Mouse (Mus musculus) heart, postnatal 10 days (tissue): Measurements from ENCODE around the gene Ptdss2. TPM values are rescaled to one million over a fixed set of nuclear protein-coding genes. Genes with fewer than 3 reads are reported as not detected.

Experiments used
- DNase-seq, 2 experiments: peaks; one replicate each; pipeline ENCODE4 v3.0.0; 2021
- intact Hi-C: fragments of 180-260 bp; cut with DNase I; formaldehyde crosslinking; loops from one replicate; pipeline ENCODE4 v1.15.1; 2025
- total RNA-seq, 2 experiments: library from RNA; stranded (reverse); gene quantifications; 2 replicates each; pipeline ENCODE4 v1.2.3; 2021

The Ptdss2 gene
- total RNA-seq, result 10 to 100 TPM; 37.4 to 45.9 TPM

- intact Hi-C loops, result no loop called here
- peak; percentile 36 to 41 for DNase-seq
Observed at GRCm38 (mm10) chr7:141122245-141122644, at the start of gene Ptdss2. Ptdss2 (plus strand) TSS chr7:141122382.

GRCm38 (mm10) chr7:141073782-141074181, 48.4 kb upstream of the Ptdss2 start:
- intact Hi-C loops, result loop anchor here (5.0 kb wide), 1 partner anchor 104 kb away; no protein-coding TSS in a partner anchor
- no peak for DNase-seq

DNA sequence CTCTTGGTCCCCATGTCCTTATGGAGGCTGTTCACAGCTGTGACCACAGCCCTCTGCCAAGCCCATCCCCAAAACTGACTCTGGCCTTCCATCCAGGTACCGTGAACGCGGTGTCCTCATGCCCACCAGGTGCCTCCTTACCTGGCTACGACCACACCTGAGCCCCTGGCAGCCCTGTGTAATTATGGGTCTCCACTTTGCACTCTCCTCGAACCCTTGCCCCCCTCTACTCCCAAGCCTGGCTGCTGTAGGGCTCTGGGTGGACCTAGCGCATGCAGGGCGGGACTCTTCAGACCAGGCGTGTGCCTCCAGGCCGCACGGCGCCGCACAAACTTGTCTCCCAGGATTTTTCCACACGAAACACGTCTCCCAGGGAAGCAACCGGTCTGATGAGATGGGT, 44.3 kb upstream of the Ptdss2 start, which contains the start of gene Pkp3:
Pkp3 (plus strand) TSS at position 378 of the 400 bp plus-strand sequence.
- intact Hi-C loops, result no loop called here
- no peak for DNase-seq

GRCm38 (mm10) chr7:141078876-141079275, 43.3 kb upstream of the Ptdss2 start:
- intact Hi-C loops, result no loop called here
- DNase-seq, result no peak

- DNase-seq, result no peak
- intact Hi-C loops, result no loop called here
Observed at GRCm38 (mm10) chr7:141079481-141080449, 42.4 kb upstream of the Ptdss2 start.

DNA sequence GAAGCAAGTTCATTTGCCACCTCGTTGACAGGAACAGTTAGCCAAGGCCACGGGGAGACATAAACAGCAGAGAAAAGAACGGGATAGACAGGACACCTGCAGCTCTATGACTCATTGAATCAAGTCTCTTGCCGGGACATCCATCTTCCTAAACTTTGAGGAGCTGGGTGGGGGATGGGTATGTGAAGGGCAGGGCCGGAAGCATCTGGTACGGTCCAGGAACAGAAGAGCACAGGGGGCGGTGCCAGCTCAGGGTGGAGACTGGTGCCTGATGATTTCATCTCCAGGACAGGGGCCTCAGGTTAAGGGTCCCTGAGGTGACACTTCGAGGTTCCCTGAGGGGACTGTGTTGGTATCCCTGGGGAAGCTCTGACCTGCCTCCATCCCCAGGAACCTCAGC, 34.3 kb upstream of the Ptdss2 start:
- DNase-seq, result no peak
- intact Hi-C loops, result no loop called here

GRCm38 (mm10) chr7:141088473-141088872, 33.7 kb upstream of the Ptdss2 start:
- DNase-seq, result no peak
- intact Hi-C loops, result no loop called here

- intact Hi-C loops, result no loop called here
- DNase-seq, result no peak
Observed at GRCm38 (mm10) chr7:141090228-141090627, 32.0 kb upstream of the Ptdss2 start.

DNA sequence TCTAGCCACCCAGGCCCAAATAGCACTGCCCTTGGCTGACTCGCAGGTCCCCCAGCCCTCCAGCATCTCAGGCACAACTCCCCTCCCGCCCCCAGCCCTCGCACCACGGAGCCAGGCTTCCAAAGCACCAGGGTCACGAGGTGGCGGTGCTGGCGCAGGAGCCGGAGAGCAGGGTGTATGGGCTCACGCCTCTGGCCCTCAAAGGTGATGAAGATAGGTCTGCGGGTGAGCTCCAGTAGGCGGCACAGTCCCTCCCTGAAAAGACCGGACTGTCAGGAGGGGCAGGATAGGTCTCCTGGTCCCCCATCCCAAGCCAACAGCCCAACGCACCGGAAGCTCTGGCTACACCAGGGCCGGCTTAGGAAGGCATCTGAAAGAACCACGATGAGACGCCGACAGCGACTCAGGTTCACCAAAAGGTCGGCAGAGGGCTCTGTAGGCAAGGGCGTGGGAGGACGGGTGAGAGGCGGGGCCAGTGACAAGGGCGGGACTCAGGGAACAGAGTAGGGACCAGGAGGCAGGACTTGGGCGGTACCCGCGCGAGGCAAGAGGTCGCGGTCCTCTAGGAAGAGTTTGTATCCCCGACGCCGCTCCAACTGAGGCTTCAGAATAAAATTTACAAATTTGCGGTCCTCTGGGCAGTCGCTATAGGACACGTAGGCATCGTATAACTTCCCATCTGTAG, 30.0 kb upstream of the Ptdss2 start:
- peak; percentile 86 to 88 for DNase-seq
- intact Hi-C loops, result loop anchor here (1.0 kb wide), 1 partner anchor 84 kb away; no protein-coding TSS in a partner anchor

- no peak for DNase-seq
- intact Hi-C loops, result no loop called here
Observed at GRCm38 (mm10) chr7:141093950-141094349, 28.2 kb upstream of the Ptdss2 start.

DNA sequence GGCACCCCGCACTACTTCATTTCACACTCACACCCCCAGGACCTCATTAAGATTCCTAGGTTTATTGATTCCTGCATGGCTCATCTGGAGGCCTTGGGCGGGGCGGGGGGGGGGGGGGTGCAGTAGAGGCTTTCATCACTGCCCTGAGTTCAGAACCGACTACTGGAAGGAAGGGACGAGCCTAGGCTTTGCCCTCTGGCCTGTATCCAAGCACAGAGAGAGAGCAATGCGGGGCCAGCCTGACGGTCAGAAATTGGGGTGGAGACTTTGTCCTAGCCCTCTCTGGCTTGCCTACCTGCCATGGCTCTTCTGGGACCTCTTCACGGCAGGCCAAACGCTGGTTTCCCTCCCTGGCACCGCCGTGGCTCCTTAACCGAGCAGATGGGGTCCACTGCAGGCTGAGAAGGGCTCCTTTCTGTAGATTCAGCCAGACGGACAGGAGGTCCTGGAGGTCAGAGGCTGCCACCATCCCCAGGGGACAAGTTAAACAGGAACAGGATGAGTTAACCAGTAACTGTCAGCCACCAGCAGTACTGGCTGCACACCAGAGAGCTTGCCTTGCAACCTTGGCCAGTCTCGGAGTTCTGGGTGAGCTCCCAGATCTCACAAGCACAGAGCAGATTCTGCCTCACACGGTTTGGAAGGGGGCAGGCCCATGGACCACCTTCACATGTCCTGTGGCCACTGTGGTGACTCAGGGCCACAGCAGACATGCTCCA, 27.5 kb upstream of the Ptdss2 start:
- no peak for DNase-seq
- intact Hi-C loops, result no loop called here

GRCm38 (mm10) chr7:141096021-141096420, 26.2 kb upstream of the Ptdss2 start:
- intact Hi-C loops, result no loop called here
- no peak for DNase-seq

DNA sequence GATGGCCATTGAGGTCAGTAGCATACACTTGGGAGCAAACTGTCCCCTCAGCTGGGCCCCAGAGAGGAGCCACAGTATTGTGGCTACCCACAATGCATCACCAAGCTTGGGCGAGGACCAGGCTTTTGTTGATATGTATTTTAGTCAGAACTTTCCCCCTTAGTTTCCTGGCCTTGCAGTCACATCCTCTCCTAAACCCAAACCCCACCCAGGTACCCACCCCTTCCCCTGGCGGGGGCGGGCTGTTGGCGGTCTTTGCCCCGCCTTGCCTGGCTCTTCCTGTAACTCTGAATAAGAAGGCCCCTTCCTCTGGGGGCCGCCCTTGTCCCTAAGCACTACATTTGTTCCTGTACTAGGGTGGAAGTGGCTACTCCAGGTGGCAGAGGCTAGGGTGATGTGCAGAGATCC, 25.5 kb upstream of the Ptdss2 start:
- intact Hi-C loops, result no loop called here

DNA sequence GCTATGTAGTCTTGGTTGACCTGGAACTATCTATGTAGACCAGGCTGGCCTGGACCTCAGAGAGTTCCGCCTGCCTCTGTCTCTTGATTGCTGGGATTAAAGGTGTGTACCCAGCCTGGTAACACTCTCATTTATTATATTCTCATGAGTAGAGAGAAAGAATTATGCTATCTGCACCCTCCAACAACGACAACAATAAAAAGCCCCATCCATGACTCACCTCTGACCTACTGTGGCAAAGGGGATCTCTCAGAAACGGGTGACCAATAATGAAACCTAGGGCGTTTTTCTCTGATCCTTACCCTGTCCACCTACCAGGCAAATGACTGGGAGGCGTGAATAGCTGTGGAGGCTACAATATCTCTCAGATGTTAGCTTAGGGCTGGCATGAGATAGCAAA, 25.0 kb upstream of the Ptdss2 start:
- intact Hi-C loops, result no loop called here

More for the DNA sequence above, 25.5 kb upstream of the Ptdss2 start:
- DNase-seq, result peak; percentile 66 to 69

DNA sequence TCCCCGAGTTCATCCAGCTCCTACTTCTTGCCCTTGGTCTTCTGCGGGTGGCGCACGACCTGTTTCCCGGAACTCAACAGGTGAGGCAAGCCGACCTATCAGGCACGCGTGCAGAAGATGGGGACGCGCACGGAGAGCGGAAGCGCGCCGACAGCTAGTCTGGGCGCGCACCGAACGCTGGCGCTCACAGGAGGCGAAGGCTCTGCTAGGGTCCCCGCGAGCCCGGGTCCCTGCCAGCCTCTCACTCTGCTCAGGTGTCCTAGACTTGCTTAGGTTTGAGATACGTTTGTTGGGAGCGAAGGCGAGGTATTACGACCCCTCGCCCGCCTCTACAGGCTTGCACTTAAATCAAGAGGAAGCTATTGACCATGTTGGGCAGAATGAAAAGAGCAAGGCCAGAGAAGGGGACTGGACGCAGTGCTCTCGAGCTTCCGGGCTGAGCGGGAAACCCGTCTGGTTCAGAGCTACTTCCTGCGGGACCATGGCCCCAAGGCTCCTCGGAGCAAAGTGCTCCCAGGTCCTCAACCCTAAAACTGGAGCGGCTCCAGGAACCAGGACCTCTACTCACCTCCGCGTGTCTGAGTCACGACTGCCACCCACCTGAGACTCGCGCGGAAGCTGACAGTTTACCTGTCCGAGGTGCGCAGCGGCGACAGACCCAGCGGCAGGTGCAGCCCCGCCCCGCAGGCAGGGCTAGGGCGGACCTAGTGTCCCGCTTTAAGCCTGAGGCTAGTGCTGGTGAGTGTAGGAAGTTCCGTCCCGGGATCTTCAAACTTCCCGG, 22.1 kb upstream of the Ptdss2 start, which contains the start of gene Sigirr:
Sigirr (minus strand) TSS at position 662 of the 781 bp plus-strand sequence.
- DNase-seq, result peak in 1 of 2 experiments; percentile 27
- intact Hi-C loops, result loop anchor here (2.0 kb wide), 1 partner anchor 21 kb away; no protein-coding TSS in a partner anchor

More for the DNA sequence above, 25.0 kb upstream of the Ptdss2 start:
- DNase-seq, result no peak

GRCm38 (mm10) chr7:141103161-141103560, 19.0 kb upstream of the Ptdss2 start:
- DNase-seq, result no peak
- intact Hi-C loops, result no loop called here

GRCm38 (mm10) chr7:141115874-141116273, 6.3 kb upstream of the Ptdss2 start:
- intact Hi-C loops, result no loop called here
- DNase-seq, result no peak

DNA sequence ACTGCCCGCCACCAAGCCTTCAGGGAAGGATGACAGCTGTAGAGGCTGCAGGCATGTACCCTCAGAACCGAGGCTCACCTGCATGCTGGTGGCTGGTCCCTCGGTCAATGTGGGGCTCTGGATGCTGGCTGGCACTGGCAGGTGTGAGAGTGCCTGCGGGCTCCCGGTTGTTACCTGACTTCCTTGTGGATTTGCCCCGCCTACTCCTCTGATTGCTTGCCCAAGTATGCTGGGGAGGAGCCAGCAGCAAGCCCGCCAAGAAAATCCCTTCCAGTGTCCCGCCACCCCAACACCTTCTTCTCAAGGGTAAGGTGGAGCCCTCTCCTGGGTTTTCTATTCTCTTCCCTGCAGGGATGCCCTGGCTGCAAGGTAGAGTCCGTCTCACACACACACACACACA, 4.5 kb upstream of the Ptdss2 start, which contains the start of gene Ano9:
Ano9 (minus strand) TSS at position 171 of the 400 bp plus-strand sequence.
- no peak for DNase-seq
- intact Hi-C loops, result no loop called here

- intact Hi-C loops, result no loop called here
Observed at GRCm38 (mm10) chr7:141119487-141119886, 2.7 kb upstream of the Ptdss2 start.

GRCm38 (mm10) chr7:141120605-141121004, 1.6 kb upstream of the Ptdss2 start:
- DNase-seq, result no peak
- intact Hi-C loops, result loop anchor here (2.0 kb wide), 1 partner anchor 22 kb away; no protein-coding TSS in a partner anchor

More at GRCm38 (mm10) chr7:141119487-141119886, 2.7 kb upstream of the Ptdss2 start:
- no peak for DNase-seq
